Mouse (Mus musculus): Measurements from ENCODE around the gene Wipf1. TPM values are rescaled to one million over a fixed set of nuclear protein-coding genes. Genes with fewer than 3 reads are reported as not detected.

Gene Wipf1
- total RNA-seq, 1 experiment from 2014 or later, result 109 TPM

DNA sequence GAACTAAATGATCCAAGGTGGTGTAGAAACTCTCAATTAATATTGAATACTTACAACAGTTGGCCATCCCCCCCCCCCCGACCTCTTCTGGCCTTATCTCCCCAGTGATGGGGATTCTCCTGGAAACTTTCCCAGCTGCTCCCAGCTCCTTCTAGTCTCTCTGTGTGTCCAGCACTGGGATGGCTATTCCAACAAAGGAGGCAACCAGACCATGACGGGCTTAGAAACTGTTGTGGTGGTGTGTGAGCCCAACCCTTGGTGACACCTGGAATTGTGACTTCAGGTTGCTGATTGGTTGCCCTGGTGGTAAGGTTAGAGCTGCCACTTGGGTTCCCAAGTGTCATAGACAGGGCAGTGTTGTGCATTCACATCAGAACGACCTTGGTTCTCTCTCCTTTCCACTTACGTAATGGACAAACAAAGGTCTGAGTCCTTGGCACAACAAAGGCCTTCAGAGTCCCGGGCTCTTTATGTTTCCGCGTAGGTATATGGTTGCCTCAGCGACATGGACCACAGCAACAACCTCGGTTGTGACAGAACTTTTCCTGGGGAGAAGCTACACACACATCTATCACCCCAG, 123.1 kb downstream of the Wipf1 start:
- no peak for ATAC-seq (ENCODE audit: extremely low read depth, insufficient number of reproducible peaks, low FRiP score, poor library complexity, severe bottlenecking)

DNA sequence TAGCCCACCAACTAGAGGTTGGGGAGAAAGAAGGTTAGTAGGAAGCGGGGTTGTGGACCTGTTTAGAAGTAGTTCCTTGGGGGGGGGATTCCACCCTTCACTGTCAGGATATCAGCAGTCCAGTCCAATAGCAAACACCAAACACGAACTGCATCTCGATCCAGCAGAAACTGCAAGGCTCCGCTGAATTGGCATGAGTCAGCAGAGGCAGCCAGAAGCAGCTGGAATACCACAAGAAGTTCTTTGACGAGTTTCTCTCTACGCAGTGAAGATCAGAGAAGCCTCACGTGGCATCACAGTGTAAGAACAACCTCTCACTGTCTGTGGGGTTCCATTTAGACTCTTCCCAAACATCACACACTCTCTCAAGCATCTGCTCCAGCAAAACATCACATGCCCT, 124.6 kb downstream of the Wipf1 start:
- no peak for ATAC-seq (ENCODE audit: extremely low read depth, insufficient number of reproducible peaks, low FRiP score, poor library complexity, severe bottlenecking)

DNA sequence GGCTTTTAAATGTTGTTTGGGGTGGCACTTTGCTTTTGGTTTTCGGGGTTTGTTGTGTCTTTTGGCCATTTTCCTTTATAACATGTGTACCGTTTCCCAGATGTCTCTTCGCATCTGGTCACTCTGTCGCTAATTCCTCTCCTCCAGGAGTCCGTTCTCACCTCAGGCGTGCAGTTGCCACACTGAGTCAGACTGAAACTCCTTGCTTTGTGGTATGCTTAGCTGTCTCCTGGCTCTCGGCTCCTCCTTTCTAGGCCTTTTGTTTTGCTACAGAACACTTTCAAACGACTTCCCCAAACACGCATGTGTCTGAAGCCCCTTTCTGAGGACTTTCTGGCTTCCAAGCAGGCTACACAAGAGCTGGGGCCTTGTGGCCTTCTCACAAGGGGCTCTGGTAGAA, 125.1 kb downstream of the Wipf1 start:
- ATAC-seq (ENCODE audit: extremely low read depth, insufficient number of reproducible peaks, low FRiP score, poor library complexity, severe bottlenecking), result no peak

DNA sequence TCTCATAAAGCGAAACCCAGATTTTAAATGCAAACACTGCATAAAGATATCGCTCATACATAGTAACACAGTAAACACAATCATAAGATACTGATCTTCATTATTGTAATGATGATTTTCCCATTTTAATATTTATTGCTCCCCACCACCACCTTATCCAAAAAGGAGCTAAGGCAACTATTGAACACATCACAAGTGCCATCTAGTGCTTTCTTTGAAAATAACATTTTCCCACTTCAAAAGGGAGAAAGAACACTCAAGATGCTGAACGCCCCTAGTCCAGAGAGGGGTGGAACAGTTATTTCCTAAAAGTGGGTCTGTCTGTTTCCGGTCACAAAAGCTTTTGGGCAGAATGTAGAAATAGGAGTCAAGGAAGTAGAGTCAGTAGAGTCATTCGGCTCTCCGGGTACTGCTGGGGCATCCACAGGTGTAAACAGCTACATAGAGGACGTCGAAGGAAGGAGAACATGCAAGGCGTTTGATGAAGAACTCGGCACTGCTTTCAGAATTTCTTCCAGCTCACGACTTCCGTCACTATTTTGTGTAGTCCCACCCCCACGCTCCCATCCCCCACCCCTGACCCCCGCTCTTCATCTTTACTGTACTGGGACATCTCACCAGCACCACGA, 126.0 kb downstream of the Wipf1 start:
- ATAC-seq (ENCODE audit: extremely low read depth, insufficient number of reproducible peaks, low FRiP score, poor library complexity, severe bottlenecking), result no peak

- no peak for ATAC-seq (ENCODE audit: extremely low read depth, insufficient number of reproducible peaks, low FRiP score, poor library complexity, severe bottlenecking)
Observed at GRCm38 (mm10) chr2:73401689-73402088, 127.8 kb downstream of the Wipf1 start.

GRCm38 (mm10) chr2:73397476-73397875, 132.1 kb downstream of the Wipf1 start:
- no peak for ATAC-seq (ENCODE audit: extremely low read depth, insufficient number of reproducible peaks, low FRiP score, poor library complexity, severe bottlenecking)

DNA sequence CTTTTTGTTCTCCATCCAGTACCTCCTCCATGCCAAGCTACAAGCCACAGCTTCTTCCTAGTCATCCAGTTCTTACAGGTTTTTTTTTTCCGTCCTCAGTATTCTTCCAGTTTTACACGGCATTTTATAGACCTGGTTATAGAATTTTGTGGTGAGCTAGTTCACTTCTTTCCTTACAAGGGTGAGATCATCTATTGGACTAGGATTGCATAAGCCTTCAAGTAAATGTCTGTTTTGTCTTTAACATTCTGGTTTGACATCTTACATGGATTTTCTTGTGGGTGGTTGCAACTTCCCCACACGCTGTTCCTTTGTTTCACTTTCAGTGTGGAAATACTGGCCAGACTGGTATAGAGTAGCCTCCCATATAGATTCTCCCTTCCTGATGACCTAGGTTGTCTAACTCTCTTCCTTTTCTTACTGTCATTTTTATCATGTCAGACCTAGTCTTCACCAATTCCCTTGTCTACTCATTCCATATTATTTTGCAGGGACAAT, 132.7 kb downstream of the Wipf1 start:
- no peak for ATAC-seq (ENCODE audit: extremely low read depth, insufficient number of reproducible peaks, low FRiP score, poor library complexity, severe bottlenecking)

DNA sequence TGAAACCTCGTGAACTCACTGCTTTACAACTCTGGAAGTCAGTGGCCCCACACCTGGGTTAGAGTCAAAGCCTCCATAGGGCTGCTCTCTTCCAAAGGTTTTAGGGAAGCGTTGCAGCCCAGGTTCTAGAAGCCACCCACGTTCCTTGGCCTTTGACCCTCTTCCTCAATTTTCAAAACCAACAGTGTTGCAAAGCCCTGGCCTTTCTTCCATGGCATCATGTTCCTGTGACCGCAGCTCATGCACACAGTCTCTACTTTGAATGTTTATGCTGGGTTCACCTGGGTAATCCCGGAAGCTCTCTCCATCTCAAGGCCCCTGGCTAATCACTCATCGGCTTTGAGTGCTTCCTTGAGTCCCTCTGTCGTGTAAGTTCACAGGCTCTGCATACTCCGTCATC, 134.0 kb downstream of the Wipf1 start:
- no peak for ATAC-seq (ENCODE audit: extremely low read depth, insufficient number of reproducible peaks, low FRiP score, poor library complexity, severe bottlenecking)

GRCm38 (mm10) chr2:73394476-73394875, 135.1 kb downstream of the Wipf1 start:
- no peak for ATAC-seq (ENCODE audit: extremely low read depth, insufficient number of reproducible peaks, low FRiP score, poor library complexity, severe bottlenecking)

- ATAC-seq (ENCODE audit: extremely low read depth, insufficient number of reproducible peaks, low FRiP score, poor library complexity, severe bottlenecking), result no peak
Observed at GRCm38 (mm10) chr2:73392772-73393171, 136.8 kb downstream of the Wipf1 start.

DNA sequence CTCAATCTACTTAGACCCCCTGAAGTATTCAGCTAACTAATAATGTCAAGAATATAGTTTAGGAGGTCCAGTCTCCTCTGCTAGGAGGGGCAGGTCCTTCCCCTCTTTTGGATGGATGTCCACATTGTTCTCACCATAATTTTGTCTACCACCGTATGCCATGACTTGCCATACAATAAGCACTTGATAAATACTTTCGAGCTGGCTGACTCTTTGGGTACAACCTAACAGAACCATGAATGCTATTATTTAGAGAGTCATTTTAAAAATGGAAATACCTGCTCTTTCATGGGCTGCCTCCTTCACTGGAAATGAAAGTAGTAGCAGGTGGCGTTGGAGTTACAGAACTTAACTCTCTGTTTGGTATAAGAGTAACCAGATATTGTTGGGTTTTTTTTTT, 139.6 kb downstream of the Wipf1 start:
- ATAC-seq (ENCODE audit: extremely low read depth, insufficient number of reproducible peaks, low FRiP score, poor library complexity, severe bottlenecking), result no peak

DNA sequence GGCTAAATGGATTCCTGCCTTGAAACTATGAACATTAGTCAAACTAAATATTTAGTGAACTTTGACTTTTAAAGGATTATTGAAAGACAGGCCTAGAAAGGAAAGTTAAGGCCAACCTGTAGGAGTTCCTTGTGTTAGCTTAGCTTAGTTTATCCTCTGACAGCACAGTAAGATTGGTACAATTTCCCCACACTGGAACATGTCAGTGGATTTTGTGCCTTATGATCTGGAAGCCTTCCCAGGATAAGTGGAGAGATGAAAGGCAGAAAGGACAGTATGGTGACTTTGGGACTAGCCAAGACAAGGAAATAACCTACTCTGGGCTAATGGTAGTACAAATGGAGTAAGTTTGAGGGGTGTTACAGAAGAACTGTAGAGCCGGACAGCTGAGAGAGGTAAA, 141.7 kb downstream of the Wipf1 start:
- ATAC-seq (ENCODE audit: extremely low read depth, insufficient number of reproducible peaks, low FRiP score, poor library complexity, severe bottlenecking), result no peak

GRCm38 (mm10) chr2:73386356-73387046, 143.0 kb downstream of the Wipf1 start, which contains the start of gene Gpr155:
Gene Gpr155, minus strand, starts transcription at chr2:73386572.
- ATAC-seq (ENCODE audit: extremely low read depth, insufficient number of reproducible peaks, low FRiP score, poor library complexity, severe bottlenecking), result peak; percentile 88

GRCm38 (mm10) chr2:73385641-73386355, 143.7 kb downstream of the Wipf1 start:
- no peak for ATAC-seq (ENCODE audit: extremely low read depth, insufficient number of reproducible peaks, low FRiP score, poor library complexity, severe bottlenecking)

- ATAC-seq (ENCODE audit: extremely low read depth, insufficient number of reproducible peaks, low FRiP score, poor library complexity, severe bottlenecking), result no peak
Observed at GRCm38 (mm10) chr2:73385172-73385571, 144.4 kb downstream of the Wipf1 start.

GRCm38 (mm10) chr2:73380298-73380975, 149.1 kb downstream of the Wipf1 start:
- ATAC-seq (ENCODE audit: extremely low read depth, insufficient number of reproducible peaks, low FRiP score, poor library complexity, severe bottlenecking), result no peak

DNA sequence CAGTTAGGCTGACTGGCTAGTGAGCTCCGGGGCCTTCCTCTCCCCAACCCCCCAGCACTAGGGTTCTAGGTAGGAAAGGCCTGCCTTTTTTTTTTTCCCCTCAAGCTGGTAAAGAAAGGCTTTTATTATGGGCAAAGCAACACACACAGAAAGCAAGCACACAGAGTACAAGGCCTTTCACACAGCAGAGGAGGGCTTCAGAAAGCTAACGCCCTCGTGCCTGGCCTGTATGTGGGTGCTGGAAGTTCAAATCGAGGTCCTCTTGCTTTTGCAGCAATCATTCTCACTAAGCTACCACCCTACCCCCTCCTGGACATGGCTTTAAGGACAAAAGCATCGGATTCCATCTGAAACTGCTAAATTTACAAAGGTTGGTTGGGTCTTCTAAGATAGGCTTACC, 149.9 kb downstream of the Wipf1 start:
- no peak for ATAC-seq (ENCODE audit: extremely low read depth, insufficient number of reproducible peaks, low FRiP score, poor library complexity, severe bottlenecking)

Measured in neutrophil, adult 5-6 weeks (primary cell).